ENCODE assay signal across 11 mouse cellular contexts in genomic region chr6:83888802-83889201, GRCm38 (mm10).
"Had no signal": no experiment of that assay in that cellular context is flagged by ENCODE, and none has a peak within 500 bp of the region (broad histone marks: within the 10 kb centered on the region; RNA-seq: fewer than 3 reads in every experiment).

No protein-coding gene starts in this region.

- H3K4me1 ChIP-seq: liver, embryonic 13.5 days; midbrain, embryonic 13.5 days; stomach, embryonic 15.5 days had no signal

- H3K36me3 ChIP-seq: liver, embryonic 13.5 days; midbrain, embryonic 13.5 days; stomach, embryonic 15.5 days had no signal

- H3K27ac ChIP-seq: kidney, postnatal 0 days; layer of hippocampus, adult 2 months; liver, embryonic 13.5 days; macrophage; midbrain, embryonic 13.5 days; stomach, embryonic 15.5 days had no signal

- H3K9me3 ChIP-seq: liver, embryonic 13.5 days; midbrain, embryonic 13.5 days; stomach, embryonic 15.5 days had no signal

- H3K4me3 ChIP-seq: layer of hippocampus, adult 2 months; liver, embryonic 13.5 days; midbrain, embryonic 13.5 days; stomach, embryonic 15.5 days had no signal

- ATAC-seq: midbrain, embryonic 13.5 days; midbrain, embryonic 16.5 days had no signal

- H3K9ac ChIP-seq: liver, embryonic 13.5 days; midbrain, embryonic 13.5 days; stomach, embryonic 15.5 days had no signal

- DNase-seq: kidney, postnatal 25 days; layer of hippocampus, adult 9-11 months; liver, embryonic 13.5 days; lung, adult 2 months; thymus, postnatal 36 days had no signal
